Mouse (Mus musculus): ENCODE results near the gene Klhl40.

- TF ChIP-seq POLR2A (IDR thresholded peaks at IDR 0.05; ENCODE audit: extremely low read depth, insufficient read depth, low read length) (no peak), CTCF (IDR thresholded peaks at IDR 0.05; ENCODE audit: low read depth, low read length) (no peak)
Observed at GRCm38 (mm10) chr9:121802747-121803146, 25.3 kb downstream of the Klhl40 start.

Measured in liver, adult 2 months (tissue).